Mouse (Mus musculus) intestine, postnatal 0 days (tissue): ENCODE results near the gene Btbd9. TPM values are rescaled to one million over a fixed set of nuclear protein-coding genes. Genes with fewer than 3 reads are reported as not detected.
A peak's percentile ranks its signal among the peaks of the same experiment; 100 is the strongest.

Experiments
- ATAC-seq: fragments of 200-750 bp; cut with Nextera tagmentation; 2 replicates; pipeline ENCODE4 v1.8.0; 2017; ENCODE audit warnings: mild to moderate bottlenecking, moderate TSS enrichment, moderate library complexity
- H3K27ac ChIP-seq: fragments of 300-500 bp; sonication (generic); 2 replicates; pipeline ENCODE4 v1.5.1; 2014; ENCODE audit warnings: mild to moderate bottlenecking, low read depth, low read length, moderate library complexity
- H3K27me3 ChIP-seq: fragments of 300-500 bp; sonication (generic); replicated peaks from 2 replicates; pipeline ENCODE4 v1.6.1; 2014; ENCODE audit warnings: low read length, mixed read lengths; ENCODE audit not compliant: control insufficient read depth, insufficient read depth
- H3K36me3 ChIP-seq: fragments of 300-500 bp; sonication (generic); 2 replicates; pipeline ENCODE4 v1.6.1; 2014; ENCODE audit warnings: mild to moderate bottlenecking, moderate library complexity; ENCODE audit not compliant: control insufficient read depth, insufficient read depth
- H3K4me1 ChIP-seq: fragments of 300-500 bp; sonication (generic); replicated peaks from 2 replicates; pipeline ENCODE4 v1.6.1; 2014; ENCODE audit warnings: antibody characterized with exemption, low read length, mixed read lengths; ENCODE audit not compliant: control insufficient read depth, insufficient read depth
- H3K4me2 ChIP-seq: fragments of 300-500 bp; sonication (generic); replicated peaks from 2 replicates; pipeline ENCODE4 v1.6.1; 2014; ENCODE audit warnings: low read depth, mild to moderate bottlenecking, moderate library complexity
- H3K4me3 ChIP-seq: fragments of 300-500 bp; sonication (generic); 2 replicates; pipeline ENCODE4 v1.5.1; 2014; ENCODE audit warnings: low read depth, low read length
- H3K9ac ChIP-seq: fragments of 300-500 bp; sonication (generic); 2 replicates; pipeline ENCODE4 v1.6.1; 2014; ENCODE audit warnings: mild to moderate bottlenecking, low read depth, low read length
- H3K9me3 ChIP-seq: fragments of 300-500 bp; sonication (generic); 2 replicates; pipeline ENCODE4 v1.6.1; 2016; ENCODE audit warnings: mixed run types; ENCODE audit not compliant: control insufficient read depth
- CTCF ChIP-seq: sonication (generic); IDR thresholded peaks from 2 replicates; pipeline ENCODE4 v1.5.1; 2016; ENCODE audit warnings: low read depth, mild to moderate bottlenecking, control low read depth, antibody characterized with exemption, moderate library complexity
- WGBS: fragments of 180-500 bp; shearing (Covaris S2); extraction: QIAGEN DNeasy Blood & Tissue Kit; methylation state at CpG from one replicate; pipeline ENCODE4 v1.1.7; 2014; 5-methylcytosine and 5-hydroxymethylcytosine counted together
- polyA plus RNA-seq: library from polyadenylated mRNA; unstranded; fragments of >200 nt; fragmentation: Nextera tagmentation; extraction: Ambion mirVana; gene quantifications from 2 replicates; pipeline ENCODE4 v1.2.1, GENCODE M21; 2015

The Btbd9 gene
- polyA plus RNA-seq, 1 experiment from 2014 or later, result 35.9 TPM

DNA sequence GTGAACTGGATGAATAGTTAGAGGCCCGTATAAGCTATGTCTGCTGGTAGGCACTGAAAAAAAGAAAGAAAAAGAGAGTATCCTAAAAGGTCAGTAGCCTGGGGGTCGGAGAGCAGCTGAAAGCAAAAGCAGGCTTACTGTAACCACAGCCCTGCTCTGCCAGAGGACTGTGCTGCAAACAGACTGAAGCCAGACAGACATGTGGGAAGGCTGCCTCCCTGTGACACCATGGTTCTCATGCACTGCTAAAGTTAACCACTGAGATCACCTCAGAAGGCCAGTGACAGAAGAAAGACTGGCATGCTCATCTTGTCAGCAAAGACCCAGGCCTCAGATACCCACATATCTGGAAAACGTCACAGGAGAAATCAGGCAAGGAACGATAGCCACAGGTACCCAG, 317.8 kb downstream of the Btbd9 start:
- Histone ChIP-seq H3K4me1 (peaks cover 12% of the 10 kb centered on the region), H3K27me3 (no peaks in the 10 kb centered on the region), H3K4me2 (no peak overlapping the region), H3K27ac (no peak overlapping the region), H3K36me3 (no peaks in the 10 kb centered on the region), H3K9ac (no peak overlapping the region), H3K9me3 (no peaks in the 10 kb centered on the region), H3K4me3 (no peak overlapping the region)
- no peak for TF ChIP-seq CTCF
- ATAC-seq, result no peak
- 81% methylated on average over 4 of the region's 4 CpGs for WGBS

GRCm38 (mm10) chr17:30255928-30256560, 320.2 kb downstream of the Btbd9 start:
- no peaks in the 10 kb centered on the region for H3K9me3 ChIP-seq
- H3K27ac ChIP-seq, result no peak overlapping the region
- no peak overlapping the region for H3K4me2 ChIP-seq
- peak; percentile 80 for ATAC-seq
- WGBS, result 48% methylated on average over 8 of the region's 8 CpGs
- H3K4me3 ChIP-seq, result no peak overlapping the region
- H3K27me3 ChIP-seq, result no peaks in the 10 kb centered on the region
- H3K9ac ChIP-seq, result no peak overlapping the region
- H3K4me1 ChIP-seq, result peaks cover 6% of the 10 kb centered on the region; the same call in 1 of the 2 replicates
- TF ChIP-seq CTCF, result no peak
- H3K36me3 ChIP-seq, result no peaks in the 10 kb centered on the region

DNA sequence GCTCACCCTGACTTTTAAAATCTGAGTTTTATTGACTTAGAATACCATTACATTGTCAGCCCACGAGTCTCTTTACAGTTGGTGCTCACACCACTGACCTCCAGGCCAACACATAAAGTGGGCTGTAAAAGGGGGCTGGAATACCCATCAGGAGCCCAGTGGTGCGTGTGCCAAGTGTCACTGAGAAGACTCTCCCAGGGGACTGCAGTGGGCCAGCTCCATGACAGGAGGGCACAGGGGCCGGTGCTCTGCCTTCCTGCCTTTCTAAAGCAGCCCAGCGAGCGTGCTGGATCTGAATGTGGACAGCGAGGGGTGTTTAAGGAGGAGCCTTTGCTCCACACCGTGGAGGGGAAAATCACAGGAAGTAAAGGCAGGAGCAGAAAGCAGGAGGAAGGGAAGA, 322.4 kb downstream of the Btbd9 start:
- WGBS, result 75% methylated on average over 7 of the region's 7 CpGs
- ATAC-seq, result no peak
- Histone ChIP-seq H3K36me3 (no peaks in the 10 kb centered on the region; the same call in 1 of the 2 replicates), H3K4me1 (0 out of 2 replicates have a peak, but pooled peaks cover 3% of the 10 kb centered on the region), H3K4me3 (no peak overlapping the region), H3K27me3 (no peaks in the 10 kb centered on the region), H3K9me3 (no peaks in the 10 kb centered on the region), H3K27ac (no peak overlapping the region), H3K4me2 (no peak overlapping the region), H3K9ac (no peak overlapping the region)
- TF ChIP-seq CTCF, result no peak

DNA sequence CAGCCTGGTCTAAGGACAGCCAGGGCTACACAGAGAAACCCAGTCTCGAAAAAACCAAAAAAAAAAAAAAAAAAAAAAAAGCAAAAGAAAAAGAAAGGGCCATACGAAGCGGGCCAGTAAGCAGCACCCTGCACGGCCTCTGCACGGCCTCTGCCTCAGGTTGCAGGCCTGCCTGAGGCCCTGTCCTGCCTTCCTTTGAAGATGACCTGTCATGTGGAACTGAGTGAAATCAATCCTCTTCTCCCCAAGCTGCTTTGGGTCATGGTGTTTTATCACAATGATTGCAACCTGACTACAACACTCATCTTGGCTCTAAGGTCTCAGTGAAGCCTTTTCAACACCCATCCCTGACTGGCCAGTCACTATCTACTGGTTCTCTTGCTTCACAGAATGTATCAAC, 323.3 kb downstream of the Btbd9 start:
- no peak for TF ChIP-seq CTCF
- WGBS, result 97% methylated on average over 5 of the region's 5 CpGs
- Histone ChIP-seq H3K4me2 (no peak overlapping the region), H3K4me1 (0 out of 2 replicates have a peak, but pooled peaks cover 3% of the 10 kb centered on the region), H3K27ac (no peak overlapping the region), H3K36me3 (no peaks in the 10 kb centered on the region; the same call in 1 of the 2 replicates), H3K27me3 (no peaks in the 10 kb centered on the region), H3K9me3 (no peaks in the 10 kb centered on the region), H3K9ac (no peak overlapping the region), H3K4me3 (no peak overlapping the region)
- ATAC-seq, result no peak

- ATAC-seq, result no peak
- no peaks in the 10 kb centered on the region for H3K27me3 ChIP-seq
- H3K4me1 ChIP-seq, result peaks cover 10% of the 10 kb centered on the region
- no peak overlapping the region for H3K9ac ChIP-seq
- no peak overlapping the region for H3K4me3 ChIP-seq
- 58% methylated on average over 10 of the region's 10 CpGs for WGBS
- H3K9me3 ChIP-seq, result no peaks in the 10 kb centered on the region
- no peaks in the 10 kb centered on the region; the same call in 1 of the 2 replicates for H3K36me3 ChIP-seq
- H3K4me2 ChIP-seq, result no peak overlapping the region
- TF ChIP-seq CTCF, result no peak
- no peak overlapping the region for H3K27ac ChIP-seq
These were observed 331.0 kb downstream of the Btbd9 start for GRCm38 (mm10) chr17:30245308-30245706.

DNA sequence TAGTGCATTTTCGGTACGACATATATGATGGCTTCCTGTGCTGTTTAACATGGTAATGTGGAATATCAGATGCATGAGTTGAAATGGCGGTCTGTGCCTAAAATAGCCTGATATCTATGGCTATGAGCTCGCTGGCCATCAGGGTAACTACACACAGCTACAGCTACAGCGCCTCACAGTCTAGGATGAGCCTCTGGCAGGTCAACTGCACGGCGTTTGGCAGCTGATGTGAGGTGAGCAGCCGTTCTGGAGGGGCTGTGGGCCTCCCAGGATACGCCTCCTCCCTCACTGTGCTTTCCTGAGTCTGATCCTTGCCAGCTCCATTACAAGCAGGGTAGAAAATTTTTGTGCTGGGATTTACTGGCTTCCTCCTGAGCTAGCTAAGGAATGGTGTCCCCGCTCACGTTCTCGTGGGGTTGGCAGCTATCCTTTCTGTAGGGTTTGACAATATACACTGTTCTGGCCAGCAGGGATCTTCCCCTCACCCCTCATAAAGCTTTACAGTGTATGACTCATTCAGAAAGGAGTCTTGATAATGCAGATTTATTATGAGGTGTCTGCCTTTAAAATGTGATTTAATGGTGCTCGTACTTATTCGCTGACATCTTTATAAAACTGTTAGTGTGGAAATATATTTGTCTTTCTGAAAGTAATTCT, 331.5 kb downstream of the Btbd9 start:
- H3K9ac ChIP-seq, result no peak overlapping the region
- no peaks in the 10 kb centered on the region; the same call in 1 of the 2 replicates for H3K36me3 ChIP-seq
- 44% methylated on average over 14 of the region's 14 CpGs for WGBS
- H3K9me3 ChIP-seq, result no peaks in the 10 kb centered on the region
- peaks cover 10% of the 10 kb centered on the region for H3K4me1 ChIP-seq
- TF ChIP-seq CTCF, result no peak
- no peak overlapping the region for H3K27ac ChIP-seq
- H3K4me3 ChIP-seq, result no peak overlapping the region
- no peak overlapping the region for H3K4me2 ChIP-seq
- ATAC-seq, result no peak
- H3K27me3 ChIP-seq, result no peaks in the 10 kb centered on the region
